16 mouse cellular contexts compared by ENCODE assay signal in the genomic region with DNA sequence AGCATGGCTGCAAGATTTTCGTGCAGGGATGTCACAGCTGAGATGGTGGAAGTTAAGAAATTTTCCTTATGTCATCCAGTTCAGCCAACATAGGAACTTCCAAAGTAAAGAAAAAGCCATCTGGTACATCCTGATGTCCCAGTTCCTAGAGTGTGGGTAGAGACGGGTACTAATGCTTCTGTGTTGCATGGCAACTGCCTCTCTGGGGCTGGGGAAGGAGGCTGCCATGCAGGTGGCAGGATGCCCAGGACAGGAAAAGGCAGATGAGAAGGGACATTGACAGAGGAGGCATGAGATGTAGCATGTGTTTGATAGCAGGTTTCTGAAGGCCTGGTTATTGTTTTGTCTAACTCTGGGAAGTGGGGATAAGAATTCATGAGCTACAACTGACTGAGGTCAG.
A peak's percentile ranks its signal among the peaks of the same experiment; 100 is the strongest.
DNase-seq lines count a peak whose midpoint lies in the region; ATAC-seq lines count a peak whose summit lies in the region.
"Had no signal": no experiment of that assay in that cellular context is flagged by ENCODE, and none has a peak within 500 bp of the region (broad histone marks: within the 10 kb centered on the region; RNA-seq: fewer than 3 reads in every experiment).

No protein-coding gene starts in this region.

- ATAC-seq in forebrain, embryonic 13.5 days: peak; percentile 31; the same call in 1 of the 2 replicates
- no peak for ATAC-seq in forebrain, embryonic 12.5 days (ENCODE audit: low FRiP score)
- peak; percentile 91 for ATAC-seq in frontal cortex, adult (ENCODE audit: low TSS enrichment)

- no peaks in the 10 kb centered on the region for H3K9me3 ChIP-seq in forebrain, embryonic 13.5 days (replicated peaks)
- H3K9me3 ChIP-seq in forebrain, embryonic 12.5 days: no peaks in the 10 kb centered on the region
- H3K9me3 ChIP-seq in embryonic facial prominence, embryonic 10.5 days: no peaks in the 10 kb centered on the region
- H3K9me3 ChIP-seq: embryonic facial prominence, embryonic 15.5 days; limb, embryonic 13.5 days; neural tube, embryonic 13.5 days had no signal

- H3K4me2 ChIP-seq in forebrain, embryonic 13.5 days: no peak overlapping the region
- no peak overlapping the region for H3K4me2 ChIP-seq in forebrain, embryonic 12.5 days
- H3K4me2 ChIP-seq: embryonic facial prominence, embryonic 15.5 days; limb, embryonic 13.5 days; midbrain, embryonic 11.5 days; neural tube, embryonic 13.5 days had no signal

- H3K4me1 ChIP-seq in forebrain, embryonic 13.5 days: peaks cover 19% of the 10 kb centered on the region
- H3K4me1 ChIP-seq in forebrain, embryonic 12.5 days: peaks cover 9% of the 10 kb centered on the region; the same call in 1 of the 2 replicates
- no peaks in the 10 kb centered on the region for H3K4me1 ChIP-seq in embryonic facial prominence, embryonic 10.5 days
- H3K4me1 ChIP-seq: embryonic facial prominence, embryonic 15.5 days had no signal

- no peak overlapping the region for H3K9ac ChIP-seq in forebrain, embryonic 13.5 days
- H3K9ac ChIP-seq in forebrain, embryonic 12.5 days: no peak overlapping the region
- H3K9ac ChIP-seq: embryonic facial prominence, embryonic 15.5 days; limb, embryonic 13.5 days; neural tube, embryonic 13.5 days had no signal

- H3K36me3 ChIP-seq in forebrain, embryonic 13.5 days (ENCODE audit: poor library complexity, severe bottlenecking): peaks cover 6% of the 10 kb centered on the region
- no peaks in the 10 kb centered on the region for H3K36me3 ChIP-seq in forebrain, embryonic 12.5 days (replicated peaks)
- no peaks in the 10 kb centered on the region for H3K36me3 ChIP-seq in embryonic facial prominence, embryonic 10.5 days (replicated peaks)
- H3K36me3 ChIP-seq: embryonic facial prominence, embryonic 15.5 days; limb, embryonic 13.5 days had no signal

- H3K27me3 ChIP-seq in forebrain, embryonic 13.5 days: no peaks in the 10 kb centered on the region
- no peaks in the 10 kb centered on the region for H3K27me3 ChIP-seq in forebrain, embryonic 12.5 days
- no peaks in the 10 kb centered on the region for H3K27me3 ChIP-seq in embryonic facial prominence, embryonic 10.5 days (replicated peaks; ENCODE audit: low read depth, poor library complexity, severe bottlenecking)
- H3K27me3 ChIP-seq: embryonic facial prominence, embryonic 15.5 days; limb, embryonic 13.5 days; neural tube, embryonic 13.5 days had no signal

- H3K27ac ChIP-seq in forebrain, embryonic 13.5 days: no peak overlapping the region
- no peak overlapping the region for H3K27ac ChIP-seq in forebrain, embryonic 12.5 days
- no peak overlapping the region for H3K27ac ChIP-seq in embryonic facial prominence, embryonic 10.5 days (replicated peaks)
- H3K27ac ChIP-seq: embryonic facial prominence, embryonic 15.5 days; limb, embryonic 13.5 days; neural tube, embryonic 13.5 days; stomach, postnatal 0 days had no signal

- peak; percentile 39 to 73 for DNase-seq in layer of hippocampus, postnatal 14 days (ENCODE audit: low spot score in 2 of 2)
- peak; percentile 83 to 89 for DNase-seq in right cerebral cortex, postnatal 10 days (ENCODE audit: low spot score in 2 of 2)
- DNase-seq in thymus, postnatal 14 days: no peak
- DNase-seq in embryonic facial prominence, embryonic 10.5 days (ENCODE audit: low spot score): no peak
- no peak for DNase-seq in MN1 (ENCODE audit: low spot score)
- DNase-seq: heart, postnatal 36 days; kidney, adult 9 months; lung, adult 2 months had no signal

- 81% methylated on average over 2 of the region's 2 CpGs for WGBS in forebrain, embryonic 13.5 days
- 92% methylated on average over 2 of the region's 2 CpGs for WGBS in forebrain, embryonic 12.5 days
- WGBS in embryonic facial prominence, embryonic 10.5 days: 83% methylated on average over 2 of the region's 2 CpGs

- H3K4me3 ChIP-seq in forebrain, embryonic 13.5 days: no peak overlapping the region
- H3K4me3 ChIP-seq in forebrain, embryonic 12.5 days (replicated peaks): no peak overlapping the region
- no peak overlapping the region for H3K4me3 ChIP-seq in embryonic facial prominence, embryonic 10.5 days
- H3K4me3 ChIP-seq: embryonic facial prominence, embryonic 15.5 days; limb, embryonic 13.5 days; neural tube, embryonic 13.5 days had no signal

Comparison
In these comparisons a context has a peak if more than half of its experiments do, and no peak if none do; other contexts are left out.
1. DNase-seq: peak in layer of hippocampus, postnatal 14 days (2 of 2) and right cerebral cortex, postnatal 10 days (2 of 2); none in thymus, postnatal 14 days (single experiment), embryonic facial prominence, embryonic 10.5 days (single experiment) and MN1 (single experiment).